Mouse (Mus musculus) limb, embryonic 12.5 days (tissue): ENCODE data around the gene A430005L14Rik. TPM values are rescaled to one million over a fixed set of nuclear protein-coding genes. Genes with fewer than 3 reads are reported as not detected.

Experiments used
- ATAC-seq: fragments of 200-750 bp; cut with Nextera tagmentation; 2 replicates; pipeline ENCODE4 v1.8.0; 2017; ENCODE audit warnings: low read depth, moderate TSS enrichment; ENCODE audit not compliant: insufficient number of reproducible peaks, insufficient read depth, low FRiP score, low TSS enrichment
- H3K27ac ChIP-seq: fragments of 300-500 bp; sonication (generic); 2 replicates; pipeline ENCODE4 v1.5.1; 2016; ENCODE audit warnings: mild to moderate bottlenecking, moderate library complexity
- H3K27me3 ChIP-seq: fragments of 300-500 bp; sonication (generic); 2 replicates; pipeline ENCODE4 v1.6.1; 2016; ENCODE audit warnings: mild to moderate bottlenecking, moderate library complexity
- H3K36me3 ChIP-seq: fragments of 300-500 bp; sonication (generic); 2 replicates; pipeline ENCODE4 v1.6.1; 2016; ENCODE audit warnings: mild to moderate bottlenecking, moderate library complexity
- H3K4me1 ChIP-seq: fragments of 300-500 bp; sonication (generic); replicated peaks from 2 replicates; pipeline ENCODE4 v1.6.1; 2016
- H3K4me2 ChIP-seq: fragments of 300-500 bp; sonication (generic); 2 replicates; pipeline ENCODE4 v1.6.1; 2016; ENCODE audit warnings: mild to moderate bottlenecking, moderate library complexity
- H3K4me3 ChIP-seq: fragments of 300-500 bp; sonication (generic); replicated peaks from 2 replicates; pipeline ENCODE4 v1.5.1; 2016; ENCODE audit warnings: mild to moderate bottlenecking
- H3K9ac ChIP-seq: fragments of 300-500 bp; sonication (generic); replicated peaks from 2 replicates; pipeline ENCODE4 v1.6.1; 2016; ENCODE audit warnings: mild to moderate bottlenecking, moderate library complexity
- H3K9me3 ChIP-seq: fragments of 300-500 bp; sonication (generic); 2 replicates; pipeline ENCODE4 v1.6.1; 2016; ENCODE audit warnings: mild to moderate bottlenecking, moderate library complexity
- WGBS: fragments of 180-500 bp; shearing (Covaris S2); methylation state at CpG from one replicate; pipeline ENCODE4 v1.1.7; 2016; 5-methylcytosine and 5-hydroxymethylcytosine counted together
- polyA plus RNA-seq: library from polyadenylated mRNA; unstranded; fragments of >200 nt; fragmentation: Nextera tagmentation; extraction: Ambion mirVana; gene quantifications from 2 replicates; pipeline ENCODE4 v1.2.1, GENCODE M21; 2016

Gene A430005L14Rik
- polyA plus RNA-seq, 1 experiment from 2014 or later, result 116 TPM

- 2% methylated on average over 33 of the region's 33 CpGs for WGBS
- Histone ChIP-seq H3K4me3 (peak overlapping the region; percentile 90), H3K27me3 (no peaks in the 10 kb centered on the region), H3K36me3 (peaks cover 37% of the 10 kb centered on the region), H3K9ac (peak overlapping the region; percentile 83), H3K4me2 (peak overlapping the region; percentile 93), H3K4me1 (peaks cover 25% of the 10 kb centered on the region), H3K27ac (peak overlapping the region; percentile 56), H3K9me3 (no peaks in the 10 kb centered on the region)
- ATAC-seq, result peak; percentile 46; the same call in 1 of the 2 replicates
Observed at GRCm38 (mm10) chr4:153975292-153975662, 18.2 kb downstream of the A430005L14Rik start.

GRCm38 (mm10) chr4:153975768-153976167, 18.7 kb downstream of the A430005L14Rik start:
- WGBS, result 40% methylated on average over 6 of the region's 6 CpGs
- ATAC-seq, result no peak
- peaks cover 25% of the 10 kb centered on the region for H3K4me1 ChIP-seq
- no peaks in the 10 kb centered on the region for H3K9me3 ChIP-seq
- H3K4me2 ChIP-seq, result peak overlapping the region; percentile 93
- H3K36me3 ChIP-seq, result peaks cover 37% of the 10 kb centered on the region
- no peaks in the 10 kb centered on the region for H3K27me3 ChIP-seq
- peak overlapping the region; percentile 90 for H3K4me3 ChIP-seq
- H3K9ac ChIP-seq, result peak overlapping the region; percentile 83
- no peak overlapping the region for H3K27ac ChIP-seq

GRCm38 (mm10) chr4:153979243-153979642, 22.2 kb downstream of the A430005L14Rik start:
- Histone ChIP-seq H3K27me3 (no peaks in the 10 kb centered on the region), H3K36me3 (peaks cover 54% of the 10 kb centered on the region), H3K4me3 (no peak overlapping the region), H3K9me3 (no peaks in the 10 kb centered on the region), H3K4me1 (peaks cover 15% of the 10 kb centered on the region), H3K4me2 (no peak overlapping the region), H3K9ac (no peak overlapping the region), H3K27ac (no peak overlapping the region)
- 91% methylated on average over 10 of the region's 10 CpGs for WGBS
- ATAC-seq, result no peak

GRCm38 (mm10) chr4:153980470-153980869, 23.4 kb downstream of the A430005L14Rik start:
- WGBS, result 97% methylated on average over 11 of the region's 11 CpGs
- H3K4me1 ChIP-seq, result peaks cover 14% of the 10 kb centered on the region
- H3K36me3 ChIP-seq, result peaks cover 66% of the 10 kb centered on the region

GRCm38 (mm10) chr4:153992715-153993114, 35.7 kb downstream of the A430005L14Rik start:
- Histone ChIP-seq H3K4me1 (no peaks in the 10 kb centered on the region), H3K9ac (no peak overlapping the region), H3K4me2 (no peak overlapping the region), H3K36me3 (peaks cover 100% of the 10 kb centered on the region), H3K27ac (no peak overlapping the region), H3K27me3 (no peaks in the 10 kb centered on the region), H3K4me3 (no peak overlapping the region), H3K9me3 (no peaks in the 10 kb centered on the region)
- WGBS, result 91% methylated on average over 10 of the region's 10 CpGs
- no peak for ATAC-seq

More at GRCm38 (mm10) chr4:153980470-153980869, 23.4 kb downstream of the A430005L14Rik start:
- Histone ChIP-seq H3K9me3 (no peaks in the 10 kb centered on the region), H3K27me3 (no peaks in the 10 kb centered on the region), H3K4me3 (no peak overlapping the region), H3K27ac (no peak overlapping the region), H3K4me2 (no peak overlapping the region), H3K9ac (no peak overlapping the region)
- no peak for ATAC-seq

GRCm38 (mm10) chr4:153993505-153993904, 36.5 kb downstream of the A430005L14Rik start:
- H3K36me3 ChIP-seq, result peaks cover 100% of the 10 kb centered on the region
- H3K27ac ChIP-seq, result no peak overlapping the region
- 90% methylated on average over 8 of the region's 8 CpGs for WGBS
- no peak overlapping the region for H3K9ac ChIP-seq
- no peaks in the 10 kb centered on the region for H3K9me3 ChIP-seq
- H3K27me3 ChIP-seq, result no peaks in the 10 kb centered on the region
- no peak for ATAC-seq
- H3K4me3 ChIP-seq, result no peak overlapping the region
- no peaks in the 10 kb centered on the region for H3K4me1 ChIP-seq
- no peak overlapping the region for H3K4me2 ChIP-seq

GRCm38 (mm10) chr4:154005488-154005887, 48.5 kb downstream of the A430005L14Rik start:
- Histone ChIP-seq H3K9me3 (no peaks in the 10 kb centered on the region), H3K4me3 (no peak overlapping the region), H3K27me3 (no peaks in the 10 kb centered on the region), H3K4me2 (no peak overlapping the region), H3K36me3 (peaks cover 58% of the 10 kb centered on the region), H3K27ac (no peak overlapping the region), H3K4me1 (no peaks in the 10 kb centered on the region), H3K9ac (no peak overlapping the region)
- WGBS, result 89% methylated on average over 5 of the region's 5 CpGs
- ATAC-seq, result no peak

- no peak for ATAC-seq
- WGBS, result 91% methylated on average over 6 of the region's 6 CpGs
- Histone ChIP-seq H3K36me3 (peaks cover 58% of the 10 kb centered on the region), H3K4me3 (no peak overlapping the region), H3K9me3 (no peaks in the 10 kb centered on the region), H3K27ac (no peak overlapping the region), H3K9ac (no peak overlapping the region), H3K27me3 (no peaks in the 10 kb centered on the region), H3K4me1 (peaks cover 5% of the 10 kb centered on the region; the same call in 1 of the 2 replicates), H3K4me2 (no peak overlapping the region)
Observed at GRCm38 (mm10) chr4:154006264-154006663, 49.2 kb downstream of the A430005L14Rik start.

- H3K9me3 ChIP-seq, result no peaks in the 10 kb centered on the region
- ATAC-seq, result no peak
- H3K27me3 ChIP-seq, result no peaks in the 10 kb centered on the region
- H3K4me1 ChIP-seq, result peaks cover 11% of the 10 kb centered on the region
- no peak overlapping the region for H3K4me3 ChIP-seq
- H3K9ac ChIP-seq, result no peak overlapping the region
- WGBS, result 78% methylated on average over 4 of the region's 4 CpGs
- no peak overlapping the region for H3K4me2 ChIP-seq
- H3K27ac ChIP-seq, result no peak overlapping the region
- H3K36me3 ChIP-seq, result peaks cover 47% of the 10 kb centered on the region
Observed at GRCm38 (mm10) chr4:154007759-154008158, 50.7 kb downstream of the A430005L14Rik start.

GRCm38 (mm10) chr4:154010907-154011645, 54.0 kb downstream of the A430005L14Rik start:
- peak overlapping the region; percentile 99 for H3K4me2 ChIP-seq
- WGBS, result 29% methylated on average over 13 of the region's 13 CpGs
- H3K27ac ChIP-seq, result peak overlapping the region; percentile 72
- peak overlapping the region; percentile 97 for H3K9ac ChIP-seq
- peak overlapping the region; percentile 100 for H3K4me3 ChIP-seq
- H3K27me3 ChIP-seq, result no peaks in the 10 kb centered on the region
- peaks cover 40% of the 10 kb centered on the region for H3K36me3 ChIP-seq
- H3K9me3 ChIP-seq, result no peaks in the 10 kb centered on the region
- peaks cover 24% of the 10 kb centered on the region for H3K4me1 ChIP-seq
- ATAC-seq, result peak; percentile 56
